Mouse (Mus musculus): ENCODE data around the gene T.
"Not testable (repeated sequence)": the region's sequence is repeated elsewhere in the genome, so short reads cannot be mapped to it uniquely, and the experiment has no call there.

Gene T

DNA sequence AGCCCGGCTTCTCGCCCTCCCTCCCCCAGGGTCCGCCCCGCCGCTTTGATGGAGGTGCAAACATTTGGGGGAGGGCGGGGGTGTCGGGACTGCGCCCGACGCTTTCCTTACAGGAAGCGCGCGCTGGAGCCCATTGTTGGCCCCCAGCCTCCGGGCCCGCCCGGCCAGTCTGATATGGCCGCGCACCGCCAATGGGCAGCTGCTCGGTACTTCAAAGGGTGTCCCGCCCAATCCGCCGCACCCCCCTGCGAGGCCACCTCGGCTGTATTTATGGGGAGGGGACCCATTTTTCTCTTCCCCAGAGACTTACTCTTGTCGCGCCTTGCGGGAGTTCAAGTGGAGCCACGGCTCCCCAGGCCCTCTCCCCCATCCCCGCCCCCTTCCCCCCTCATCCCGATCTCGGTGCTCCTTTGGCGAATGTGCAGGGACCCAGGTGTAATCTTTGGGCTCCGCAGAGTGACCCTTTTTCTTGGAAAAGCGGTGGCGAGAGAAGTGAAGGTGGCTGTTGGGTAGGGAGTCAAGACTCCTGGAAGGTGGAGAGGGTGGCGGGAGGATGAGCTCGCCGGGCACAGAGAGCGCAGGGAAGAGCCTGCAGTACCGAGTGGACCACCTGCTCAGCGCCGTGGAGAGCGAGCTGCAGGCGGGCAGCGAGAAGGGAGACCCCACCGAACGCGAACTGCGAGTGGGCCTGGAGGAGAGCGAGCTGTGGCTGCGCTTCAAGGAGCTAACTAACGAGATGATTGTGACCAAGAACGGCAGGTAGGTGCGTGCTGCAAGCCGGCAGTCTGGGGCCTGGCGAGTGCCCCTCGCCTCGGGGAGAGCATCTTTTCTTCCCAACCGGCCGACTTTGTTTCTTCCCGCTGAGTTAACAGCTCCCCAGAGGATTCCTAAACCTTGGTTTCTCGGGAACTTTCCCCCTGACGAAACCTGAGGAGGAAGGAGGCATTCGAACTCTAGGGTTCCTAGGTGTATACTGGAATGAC, at the start of gene T:
Gene T, plus strand, starts transcription at position 446 of the 983 bp plus-strand sequence.
- no peak for DNase-seq (ENCODE audit: low spot score)

DNA sequence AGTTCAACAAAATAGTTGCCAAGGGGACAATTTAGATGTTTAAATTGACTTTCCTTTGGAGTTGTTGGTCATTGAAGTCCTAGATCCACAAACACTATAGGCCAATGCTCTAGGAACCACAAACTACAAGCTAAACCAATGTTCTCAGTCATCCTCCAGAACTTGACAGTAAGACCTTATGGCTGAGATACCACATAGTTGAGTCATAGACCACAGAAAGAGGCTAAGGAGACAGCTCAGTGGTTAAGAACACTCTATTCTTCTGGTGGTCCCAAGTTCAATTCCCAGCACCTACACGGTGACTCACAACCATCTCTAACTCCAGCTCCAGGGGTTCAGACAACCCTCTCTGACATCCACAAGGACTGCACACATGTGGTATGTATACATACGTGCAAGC, 48.8 kb upstream of the T start:
- DNase-seq (ENCODE audit: low spot score): no peak

DNA sequence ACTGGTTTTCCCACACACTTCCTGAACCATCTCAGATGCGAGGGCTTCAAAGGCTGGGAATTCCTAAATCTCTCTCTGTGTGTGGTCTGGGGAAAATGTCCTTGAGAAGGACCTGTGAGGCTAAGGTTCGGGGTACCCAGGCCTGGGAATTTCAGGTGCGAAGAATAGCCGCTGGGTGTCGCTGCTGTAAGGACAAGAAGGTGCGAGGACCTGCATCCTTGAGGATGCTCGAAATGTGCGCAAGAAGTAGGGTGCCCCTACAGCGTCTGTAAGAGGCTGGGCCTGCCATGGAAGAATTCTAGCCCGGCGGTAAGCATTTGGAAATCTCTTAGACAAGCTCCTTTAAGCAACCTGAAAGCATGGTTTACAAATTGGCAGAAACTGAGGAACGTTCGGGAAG, 45.8 kb upstream of the T start:
- DNase-seq (ENCODE audit: low spot score): no peak

DNA sequence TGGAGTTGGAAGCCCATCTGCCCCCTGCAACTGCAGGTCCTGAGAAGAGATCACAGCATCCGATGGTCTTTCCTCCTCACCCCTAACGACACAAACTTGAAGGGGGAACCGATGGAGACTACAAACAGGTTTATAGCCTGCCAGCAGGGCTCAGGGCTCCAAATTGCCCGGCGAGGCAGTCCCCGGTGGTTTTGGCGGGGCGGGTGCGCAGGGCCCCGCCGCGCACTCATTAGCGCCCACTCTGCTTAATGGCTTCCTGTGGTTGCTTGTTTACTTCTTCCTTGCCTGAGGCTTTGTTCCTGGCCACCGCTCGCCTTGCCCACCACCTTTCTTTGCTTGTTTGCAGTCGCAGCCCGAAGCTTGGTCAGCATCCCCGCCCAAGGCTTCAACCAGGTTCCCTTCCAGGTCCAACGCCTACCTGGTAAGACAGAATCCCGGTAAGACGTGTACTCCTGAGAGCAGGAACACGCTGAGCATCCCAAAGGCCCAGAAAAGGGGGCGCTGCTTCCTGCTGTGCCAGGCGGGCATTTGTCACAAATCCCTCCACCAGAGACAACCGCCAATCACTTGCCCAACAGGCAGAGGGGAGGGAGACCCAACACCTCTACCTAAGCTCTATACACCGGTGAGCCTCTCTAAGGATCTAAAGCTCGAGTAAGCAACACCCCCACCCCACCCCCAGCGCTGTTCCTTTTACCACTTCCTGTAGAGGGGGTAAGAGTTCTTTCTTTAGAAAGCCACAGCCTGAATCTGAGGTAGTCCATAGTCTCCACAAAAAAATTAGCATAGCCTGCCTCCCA, 45.0 kb upstream of the T start:
- no peak for DNase-seq (ENCODE audit: low spot score)

DNA sequence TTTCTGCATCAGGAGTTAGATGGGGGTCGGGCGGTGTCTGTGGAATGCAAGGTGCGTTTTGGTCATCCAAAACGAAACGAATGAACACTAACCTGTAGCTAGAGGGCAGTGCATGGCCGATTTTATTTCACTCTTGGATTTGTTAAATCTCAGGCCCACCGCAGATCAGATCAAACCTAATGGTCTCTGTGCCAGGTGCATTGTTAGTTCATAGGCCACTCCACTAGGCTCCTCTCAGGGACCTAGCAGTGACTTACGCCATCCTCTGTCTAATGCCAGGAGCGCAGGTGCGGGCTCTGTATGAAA, 44.5 kb upstream of the T start:
- DNase-seq (ENCODE audit: low spot score): no peak

DNA sequence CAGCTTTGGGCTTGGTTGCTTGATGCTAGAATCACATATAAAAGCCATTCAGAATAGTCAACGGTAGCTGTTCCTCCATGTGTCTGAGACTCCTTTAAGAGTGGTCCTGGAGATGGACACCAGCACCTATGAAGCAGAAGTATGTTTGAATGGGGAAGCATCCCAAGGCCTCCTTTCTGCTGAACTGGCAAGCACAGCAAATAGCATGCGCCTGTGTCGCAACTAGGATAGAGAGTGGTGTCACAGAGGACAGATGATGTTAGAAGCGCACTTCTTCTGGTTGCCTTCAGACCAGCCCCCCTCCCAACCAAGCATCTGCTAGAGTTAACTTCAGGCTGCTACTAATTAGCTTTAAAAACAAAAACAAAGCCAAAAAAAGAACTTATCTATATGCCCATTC, 43.7 kb upstream of the T start:
- DNase-seq (ENCODE audit: low spot score): no peak

DNA sequence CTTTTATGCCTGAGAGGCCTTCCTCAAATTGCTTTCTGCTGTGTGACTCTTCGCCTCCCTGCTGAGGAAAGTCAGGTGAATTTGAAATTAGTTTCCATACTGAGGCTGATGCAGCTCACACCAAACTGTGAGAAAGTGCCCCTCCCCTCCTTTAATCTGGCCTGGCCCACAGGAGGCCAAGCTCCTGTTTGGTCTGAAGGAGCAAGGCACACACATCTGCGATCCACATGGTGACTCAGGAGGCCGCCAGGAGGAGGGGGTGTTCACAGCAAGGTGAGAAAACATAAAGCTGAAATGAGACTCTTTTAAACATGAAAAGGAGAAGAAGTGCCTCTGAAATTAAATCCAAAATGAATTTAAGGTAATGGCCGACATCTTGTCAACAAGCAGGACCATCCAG, 37.9 kb upstream of the T start:
- no peak for DNase-seq (ENCODE audit: low spot score)

DNA sequence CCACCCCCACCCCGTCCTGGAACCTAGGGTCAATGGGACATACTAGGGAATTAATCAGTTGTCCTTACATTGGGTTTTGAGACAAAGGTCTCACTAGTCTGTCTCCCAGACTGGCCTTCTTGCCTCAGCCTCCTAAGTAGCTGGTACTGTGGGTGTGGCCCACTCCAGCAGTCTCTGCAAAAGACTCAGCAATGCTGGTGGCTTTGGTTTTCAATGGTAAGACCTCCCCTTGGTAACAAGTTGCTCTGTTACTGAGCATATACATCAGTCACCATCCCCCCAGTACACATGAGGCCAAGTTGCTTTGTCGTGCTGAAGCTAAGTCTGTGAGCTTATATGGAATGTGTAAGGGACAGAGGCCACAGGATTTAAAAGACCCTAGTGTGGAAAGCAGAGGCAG, 36.3 kb upstream of the T start:
- no peak for DNase-seq (ENCODE audit: low spot score)

DNA sequence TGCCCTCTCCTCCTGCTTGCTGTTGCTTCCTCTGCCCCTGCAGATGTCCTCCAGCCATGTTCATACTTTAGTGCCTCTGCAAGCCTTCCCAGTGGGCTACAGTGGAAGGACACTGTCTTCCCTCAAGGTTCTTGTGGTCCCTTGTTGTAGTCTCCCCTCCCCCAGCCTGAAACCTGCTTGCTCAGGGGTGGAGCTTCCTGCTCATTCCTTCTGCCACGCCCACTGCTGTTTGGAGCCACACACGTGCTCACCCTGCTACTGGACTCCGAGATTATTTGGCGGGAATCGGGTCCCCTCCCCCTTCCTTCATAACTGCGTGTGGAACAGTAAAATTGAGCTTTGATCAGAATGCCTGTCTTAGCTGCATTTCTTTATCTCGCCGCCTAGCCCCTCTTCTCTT, 30.3 kb upstream of the T start:
- DNase-seq (ENCODE audit: low spot score): not testable (repeated sequence)

DNA sequence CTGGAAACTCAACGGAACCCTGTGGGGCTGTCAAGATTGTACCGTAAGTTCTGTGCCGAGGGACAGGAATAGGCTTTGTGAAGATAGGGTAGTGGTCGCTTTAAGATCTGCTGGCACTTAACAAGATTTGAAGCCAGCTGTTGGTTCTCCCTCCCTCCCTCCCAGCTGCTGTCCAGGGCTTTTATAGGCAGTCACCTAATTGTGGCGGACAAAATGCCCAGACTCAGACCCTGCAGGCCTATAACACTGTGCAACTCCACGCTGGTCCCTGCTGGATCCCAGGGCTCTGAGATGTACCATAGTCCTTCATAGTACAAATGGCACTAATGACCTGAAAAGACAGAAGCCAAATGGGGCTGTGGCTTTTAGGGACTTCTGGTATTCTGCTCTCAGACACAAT, 27.9 kb upstream of the T start:
- DNase-seq (ENCODE audit: low spot score): no peak

DNA sequence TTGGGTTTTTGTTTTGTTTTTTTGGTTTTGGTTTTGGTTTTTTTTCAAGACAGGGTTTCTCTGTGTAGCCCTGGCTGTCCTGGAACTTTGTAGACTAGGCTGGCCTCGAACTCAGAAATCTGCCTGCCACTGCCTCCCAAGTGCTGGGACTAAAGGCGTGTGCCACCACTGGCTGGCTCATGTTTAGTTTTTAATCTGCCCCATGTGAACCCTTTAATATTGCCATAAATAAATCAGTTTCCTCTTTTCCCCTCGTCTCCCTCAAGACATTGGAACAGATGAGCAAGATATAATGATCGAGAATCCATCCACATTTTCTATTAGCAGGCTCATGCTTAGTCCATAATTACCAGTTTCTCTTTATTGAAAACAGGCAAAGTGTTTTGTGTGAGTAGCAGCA, 26.2 kb upstream of the T start:
- not testable (repeated sequence) for DNase-seq (ENCODE audit: low spot score)

DNA sequence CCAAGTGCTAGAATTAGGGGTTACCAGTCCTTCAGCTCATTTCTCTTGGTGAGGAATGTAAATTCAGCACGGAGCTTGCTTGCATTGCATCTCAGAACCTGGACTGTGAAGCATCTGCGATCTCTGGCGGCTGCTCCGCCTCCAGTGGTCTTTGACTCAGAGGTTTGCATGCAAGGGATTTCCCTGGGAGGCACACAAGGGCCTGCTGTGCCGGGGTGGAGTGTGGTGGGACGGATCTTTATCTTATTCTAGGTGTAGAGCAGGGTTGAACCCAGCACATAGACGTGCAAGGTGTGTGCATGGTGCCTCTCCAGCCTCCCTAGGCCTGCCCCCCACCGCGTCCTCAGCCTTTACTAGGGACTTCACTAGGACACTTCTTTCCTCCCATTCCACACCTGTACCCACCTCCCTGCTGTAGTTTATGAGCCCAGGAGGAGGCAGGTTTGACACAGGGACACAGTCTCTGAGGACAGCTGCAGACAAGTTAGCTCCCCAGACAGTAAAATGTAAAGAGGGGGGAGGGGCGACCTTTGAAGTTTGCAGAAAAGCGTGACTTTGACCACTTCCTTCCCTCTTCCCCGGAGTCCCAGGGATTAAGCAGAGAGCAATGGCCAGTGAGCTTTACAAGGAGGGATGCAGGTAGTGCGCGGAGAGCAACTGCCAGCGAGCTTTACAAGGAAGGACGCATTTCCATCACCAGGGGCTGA, 25.5 kb upstream of the T start:
- DNase-seq (ENCODE audit: low spot score): no peak

DNA sequence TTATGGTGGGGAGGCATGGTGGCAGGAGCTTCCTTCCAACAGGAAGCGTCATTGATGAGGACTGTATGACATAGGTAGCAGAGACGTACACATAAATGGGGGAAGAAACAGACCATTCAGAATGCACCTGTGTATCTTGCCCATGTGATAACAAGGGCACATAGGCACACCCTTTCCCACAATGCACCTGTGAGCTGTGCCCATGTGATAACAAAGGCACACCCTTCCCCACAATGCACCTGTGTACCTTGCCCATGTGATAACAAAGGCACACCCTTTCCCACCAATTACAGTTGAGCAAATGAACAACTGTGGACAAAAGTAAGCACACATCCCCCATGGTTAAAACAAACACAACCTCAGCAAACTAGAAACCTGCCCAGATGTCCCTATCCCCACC, 23.9 kb upstream of the T start:
- no peak for DNase-seq (ENCODE audit: low spot score)

DNA sequence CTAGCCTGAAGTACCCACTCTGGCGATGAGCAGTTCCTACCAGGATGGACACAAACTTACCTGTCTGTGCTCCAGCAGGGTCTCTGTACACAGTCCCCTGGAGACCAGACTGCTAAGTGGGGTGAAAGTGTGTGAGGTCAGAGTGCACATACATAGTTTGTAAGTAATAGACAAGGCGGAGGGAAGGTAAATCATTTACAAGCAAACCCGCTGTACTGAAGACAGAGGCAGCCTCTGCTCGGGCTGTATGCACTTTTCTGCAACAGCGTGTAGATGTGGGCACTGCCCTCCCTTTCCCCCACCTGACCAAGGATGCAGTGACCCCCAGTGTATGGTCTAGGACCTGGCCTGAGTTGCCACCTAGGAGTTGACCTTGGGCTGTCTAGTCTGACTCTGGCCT, 20.6 kb upstream of the T start:
- no peak for DNase-seq (ENCODE audit: low spot score)

DNA sequence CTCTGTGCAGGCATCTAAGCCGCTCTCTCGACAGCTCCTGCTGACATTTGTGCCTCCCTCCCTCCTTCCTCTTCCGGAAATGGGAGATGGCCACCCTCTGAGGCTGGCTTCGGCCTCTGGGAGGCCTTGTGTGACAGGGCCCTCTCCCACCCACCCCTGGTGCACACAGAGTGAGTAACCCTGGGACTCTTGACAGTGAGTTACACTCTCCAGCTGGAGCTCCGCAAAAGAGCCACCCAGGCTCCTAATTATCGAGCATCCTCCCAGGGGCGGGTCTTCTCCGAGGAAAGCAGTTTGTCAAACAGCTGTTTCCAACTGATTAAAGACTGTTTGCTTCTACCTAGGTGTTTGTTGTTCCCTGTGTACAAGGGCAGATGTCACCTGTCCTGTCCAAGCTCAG, 18.7 kb upstream of the T start:
- no peak for DNase-seq (ENCODE audit: low spot score)

DNA sequence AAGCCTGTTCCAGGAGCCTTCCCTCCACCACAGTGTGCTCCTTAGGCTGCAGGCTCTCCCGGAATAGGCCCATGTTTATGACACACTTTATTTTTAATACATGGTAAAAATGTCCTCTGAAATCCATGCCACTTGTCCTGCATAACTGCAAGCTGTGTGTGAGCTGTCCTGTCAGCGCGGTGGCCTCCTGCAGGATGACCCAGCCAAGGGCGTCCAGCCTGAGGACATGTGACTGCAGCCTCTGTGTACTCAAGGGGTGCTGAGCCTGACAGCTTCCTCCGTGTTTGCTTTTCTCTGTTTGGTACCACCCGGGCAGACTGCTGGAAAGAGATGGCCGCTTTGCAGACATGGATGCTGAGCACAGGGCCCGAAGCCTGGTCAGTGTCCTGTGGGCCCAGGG, 17.4 kb upstream of the T start:
- DNase-seq (ENCODE audit: low spot score): no peak

DNA sequence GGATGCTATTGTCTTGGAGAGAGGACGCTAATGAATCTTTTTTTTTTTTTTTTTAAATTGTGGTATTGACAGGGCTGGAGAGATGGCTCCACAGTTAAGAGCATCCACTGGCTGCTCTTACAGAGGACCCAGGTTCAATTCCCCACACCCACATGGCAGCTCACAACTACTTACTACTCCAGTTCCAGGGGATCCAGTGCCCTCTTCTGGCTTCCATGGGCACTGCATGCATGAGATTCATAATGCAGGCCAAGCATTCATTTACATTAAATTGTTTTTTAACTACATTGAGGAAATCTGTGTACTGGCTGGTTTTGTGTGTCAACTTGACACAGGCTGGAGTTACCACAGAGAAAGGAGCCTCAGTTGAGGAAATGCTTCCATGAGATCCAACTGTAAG, 13.5 kb upstream of the T start:
- no peak for DNase-seq (ENCODE audit: low spot score)

DNA sequence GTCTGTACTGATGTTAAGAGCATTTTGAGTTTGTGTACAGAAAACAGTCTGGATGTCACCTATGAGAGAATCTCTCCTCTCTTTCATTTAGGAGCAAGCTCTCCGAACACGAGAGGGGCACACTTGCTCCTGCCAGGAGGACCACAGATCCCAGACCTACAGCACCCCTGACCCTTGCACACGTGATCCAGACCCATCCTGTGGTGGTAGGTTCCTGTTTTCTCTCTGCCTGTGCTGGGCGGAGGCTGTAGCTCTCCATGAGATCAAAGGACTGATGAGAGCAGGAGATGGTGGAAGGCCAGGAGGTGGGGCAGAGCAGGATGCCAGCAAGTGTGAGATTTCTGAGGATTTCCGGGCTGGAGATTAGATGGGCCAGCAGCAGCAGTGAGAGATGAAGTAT, 12.7 kb upstream of the T start:
- no peak for DNase-seq (ENCODE audit: low spot score)

DNA sequence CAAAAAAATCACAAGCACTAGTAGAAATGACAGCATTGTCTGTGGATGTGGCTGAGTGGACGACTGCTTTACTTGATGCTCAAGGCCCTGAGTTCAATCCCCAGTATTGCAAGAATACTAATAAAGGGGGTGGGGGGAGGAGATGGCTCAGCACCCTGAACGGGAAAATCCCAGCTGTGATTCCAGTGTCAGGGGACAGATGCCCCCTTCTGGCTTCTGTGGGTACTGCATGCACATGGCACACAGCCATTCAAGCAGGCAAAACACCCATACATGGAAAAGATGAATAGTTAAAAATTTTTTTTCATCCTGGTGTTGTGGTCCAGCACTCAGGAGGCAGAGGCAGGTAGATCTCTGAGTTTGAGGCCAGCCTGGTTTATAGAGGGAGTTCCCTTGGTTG, 10.9 kb upstream of the T start:
- DNase-seq (ENCODE audit: low spot score): peak; percentile 13

DNA sequence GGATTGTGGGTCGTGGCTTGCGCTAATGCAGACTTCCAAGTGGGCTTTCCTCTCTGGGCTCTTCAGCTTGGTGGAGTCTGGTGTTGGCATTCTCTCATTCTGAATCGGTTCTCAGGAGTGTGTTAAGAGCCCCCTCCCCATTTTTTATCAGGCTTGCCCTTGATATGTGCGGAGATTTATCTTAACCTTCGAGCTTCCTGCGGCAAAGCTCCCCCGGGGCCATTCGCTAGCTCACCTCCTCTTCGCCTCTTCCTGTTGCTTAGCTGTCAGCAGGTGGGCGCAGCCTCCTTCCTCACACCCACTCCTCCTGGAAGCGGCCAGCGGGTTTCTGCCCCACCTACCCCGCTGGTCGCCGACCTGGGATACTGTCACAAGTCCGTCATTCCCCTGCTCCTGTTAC, 4.8 kb upstream of the T start:
- no peak for DNase-seq (ENCODE audit: low spot score)

DNA sequence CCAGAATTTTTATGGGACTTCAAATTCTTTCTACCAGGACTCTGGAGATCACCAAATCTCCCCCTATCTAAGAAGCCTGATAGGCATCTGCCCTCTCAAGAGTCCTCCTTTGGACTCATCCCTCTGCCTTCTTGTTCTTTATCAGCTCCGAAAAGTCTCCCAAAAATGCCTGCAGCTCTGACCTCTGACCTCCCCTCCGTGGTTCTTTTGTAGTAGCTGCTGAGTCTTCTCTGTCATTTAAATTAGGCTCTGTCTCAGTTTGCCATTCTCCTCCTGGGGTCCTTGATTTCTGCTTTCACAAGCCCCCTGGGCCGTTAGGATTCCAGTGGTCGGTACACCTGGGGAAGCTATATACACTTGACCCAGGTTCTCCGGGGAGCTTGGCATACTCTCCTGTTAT, 4.3 kb upstream of the T start:
- DNase-seq (ENCODE audit: low spot score): no peak

DNA sequence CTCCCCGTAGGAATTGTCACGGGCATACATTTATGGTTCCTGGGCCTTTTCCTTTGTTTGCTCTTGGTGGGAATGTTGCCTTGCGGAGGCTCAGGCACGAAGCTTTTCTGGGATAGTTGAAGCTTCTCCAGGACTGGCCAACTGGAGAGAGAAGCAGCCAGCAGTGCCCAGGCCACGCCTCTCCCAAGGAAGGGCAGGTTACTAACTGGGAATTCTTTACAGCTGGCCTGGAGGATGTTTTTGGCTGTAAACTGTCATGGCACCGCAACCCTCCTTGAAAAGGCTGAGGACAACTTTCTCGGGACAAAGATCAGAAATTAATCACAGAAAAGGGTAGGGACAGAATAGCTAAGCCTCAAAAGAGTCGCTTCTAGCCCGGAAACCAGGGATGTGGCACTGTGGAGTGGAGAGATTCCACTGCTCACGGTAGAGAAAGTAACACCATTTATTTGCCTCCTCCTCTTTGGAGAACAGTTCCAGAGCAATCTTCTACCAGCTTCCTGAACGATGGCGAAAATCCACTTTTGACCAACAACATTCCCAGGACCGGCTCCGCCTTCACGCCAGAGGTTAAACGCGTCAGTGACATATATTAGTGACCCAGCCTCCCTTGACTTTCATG, 1.9 kb upstream of the T start:
- no peak for DNase-seq (ENCODE audit: low spot score)
